Mouse (Mus musculus): Measurements from ENCODE around the gene Pmepa1. TPM values are rescaled to one million over a fixed set of nuclear protein-coding genes. Genes with fewer than 3 reads are reported as not detected.

The Pmepa1 gene
- polyA plus RNA-seq, 1 experiment from 2014 or later: 0.20 TPM

GRCm38 (mm10) chr2:173293042-173293441, 16.7 kb upstream of the Pmepa1 start:
- H3K9ac ChIP-seq: no peak overlapping the region
- H3K36me3 ChIP-seq: no peaks in the 10 kb centered on the region
- 52% methylated on average over 6 of the region's 6 CpGs for WGBS (ENCODE audit: insufficient replicate concordance)
- H3K27me3 ChIP-seq: no peaks in the 10 kb centered on the region
- no peak overlapping the region for H3K4me2 ChIP-seq
- ATAC-seq (ENCODE audit: low read depth) (no peak), DNase-seq (no peak)
- H3K4me1 ChIP-seq (replicated peaks): no peaks in the 10 kb centered on the region
- H3K4me3 ChIP-seq (replicated peaks): no peak overlapping the region
- H3K27ac ChIP-seq: no peak overlapping the region
- no peaks in the 10 kb centered on the region for H3K9me3 ChIP-seq (replicated peaks)

- H3K9me3 ChIP-seq (replicated peaks): no peaks in the 10 kb centered on the region
- 81% methylated on average over 2 of the region's 2 CpGs for WGBS (ENCODE audit: insufficient replicate concordance)
These were observed 16.2 kb upstream of the Pmepa1 start for GRCm38 (mm10) chr2:173292551-173292950.

GRCm38 (mm10) chr2:173290981-173291380, 14.6 kb upstream of the Pmepa1 start:
- Histone ChIP-seq H3K9me3 (replicated peaks) (no peaks in the 10 kb centered on the region), H3K4me2 (no peak overlapping the region), H3K27me3 (no peaks in the 10 kb centered on the region), H3K4me3 (replicated peaks) (no peak overlapping the region), H3K9ac (no peak overlapping the region), H3K36me3 (no peaks in the 10 kb centered on the region), H3K27ac (no peak overlapping the region), H3K4me1 (replicated peaks) (no peaks in the 10 kb centered on the region)
- ATAC-seq (ENCODE audit: low read depth) (no peak), DNase-seq (no peak)
- WGBS (ENCODE audit: insufficient replicate concordance): 78% methylated on average over 11 of the region's 11 CpGs

More at GRCm38 (mm10) chr2:173292551-173292950, 16.2 kb upstream of the Pmepa1 start:
- Histone ChIP-seq H3K4me1 (replicated peaks) (no peaks in the 10 kb centered on the region), H3K27me3 (no peaks in the 10 kb centered on the region), H3K4me3 (replicated peaks) (no peak overlapping the region), H3K27ac (no peak overlapping the region), H3K36me3 (no peaks in the 10 kb centered on the region), H3K9ac (no peak overlapping the region), H3K4me2 (no peak overlapping the region)
- no peak for DNase-seq
- ATAC-seq (ENCODE audit: low read depth): no peak

DNA sequence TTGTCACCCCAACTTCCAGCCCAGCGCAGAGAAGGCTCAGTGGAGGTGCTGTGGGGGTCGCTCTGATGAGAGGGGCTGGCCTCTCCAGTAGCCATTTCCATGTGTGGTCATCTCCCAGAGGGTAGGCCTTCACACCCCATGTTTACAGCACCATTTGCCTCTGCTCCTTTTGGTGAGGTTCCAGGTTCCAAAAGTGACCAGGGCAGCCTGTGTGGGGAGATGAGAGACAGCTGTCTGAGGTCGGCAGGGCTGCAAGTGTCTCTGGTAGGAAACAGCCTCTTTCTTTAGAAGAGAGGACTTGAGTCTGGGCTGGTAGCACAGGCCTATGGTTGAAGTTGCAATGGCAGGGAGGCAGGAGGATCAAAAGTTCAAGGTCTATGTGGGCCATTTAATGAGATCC, 13.6 kb upstream of the Pmepa1 start:
- no peaks in the 10 kb centered on the region for H3K27me3 ChIP-seq
- H3K36me3 ChIP-seq: no peaks in the 10 kb centered on the region
- WGBS (ENCODE audit: insufficient replicate concordance): 55% methylated on average over 3 of the region's 3 CpGs
- H3K4me3 ChIP-seq (replicated peaks): no peak overlapping the region
- ATAC-seq (ENCODE audit: low read depth) (no peak), DNase-seq (no peak)
- H3K9me3 ChIP-seq (replicated peaks): no peaks in the 10 kb centered on the region
- H3K9ac ChIP-seq: no peak overlapping the region
- H3K27ac ChIP-seq: no peak overlapping the region
- H3K4me2 ChIP-seq: no peak overlapping the region
- no peaks in the 10 kb centered on the region for H3K4me1 ChIP-seq (replicated peaks)

- Histone ChIP-seq H3K9ac (no peak overlapping the region), H3K4me2 (no peak overlapping the region), H3K27ac (no peak overlapping the region), H3K4me1 (replicated peaks) (no peaks in the 10 kb centered on the region), H3K36me3 (no peaks in the 10 kb centered on the region), H3K4me3 (replicated peaks) (no peak overlapping the region), H3K9me3 (replicated peaks) (no peaks in the 10 kb centered on the region), H3K27me3 (0 out of 2 replicates have a peak, but pooled peaks cover 3% of the 10 kb centered on the region)
- DNase-seq (no peak), ATAC-seq (ENCODE audit: low read depth) (no peak)
- WGBS (ENCODE audit: insufficient replicate concordance): 73% methylated on average over 12 of the region's 12 CpGs
These were observed 9.6 kb upstream of the Pmepa1 start for GRCm38 (mm10) chr2:173285816-173286538.

- H3K4me3 ChIP-seq (replicated peaks): no peak overlapping the region
- H3K9ac ChIP-seq: no peak overlapping the region
- ATAC-seq (ENCODE audit: low read depth): no peak
- WGBS (ENCODE audit: insufficient replicate concordance): 65% methylated on average over 6 of the region's 6 CpGs
- no peak for DNase-seq
- H3K27ac ChIP-seq: no peak overlapping the region
- H3K36me3 ChIP-seq: no peaks in the 10 kb centered on the region
- H3K9me3 ChIP-seq (replicated peaks): no peaks in the 10 kb centered on the region
- H3K4me1 ChIP-seq (replicated peaks): no peaks in the 10 kb centered on the region
- H3K4me2 ChIP-seq: no peak overlapping the region
- H3K27me3 ChIP-seq: 0 out of 2 replicates have a peak, but pooled peaks cover 3% of the 10 kb centered on the region
These were observed 8.4 kb upstream of the Pmepa1 start for GRCm38 (mm10) chr2:173284771-173285170.

DNA sequence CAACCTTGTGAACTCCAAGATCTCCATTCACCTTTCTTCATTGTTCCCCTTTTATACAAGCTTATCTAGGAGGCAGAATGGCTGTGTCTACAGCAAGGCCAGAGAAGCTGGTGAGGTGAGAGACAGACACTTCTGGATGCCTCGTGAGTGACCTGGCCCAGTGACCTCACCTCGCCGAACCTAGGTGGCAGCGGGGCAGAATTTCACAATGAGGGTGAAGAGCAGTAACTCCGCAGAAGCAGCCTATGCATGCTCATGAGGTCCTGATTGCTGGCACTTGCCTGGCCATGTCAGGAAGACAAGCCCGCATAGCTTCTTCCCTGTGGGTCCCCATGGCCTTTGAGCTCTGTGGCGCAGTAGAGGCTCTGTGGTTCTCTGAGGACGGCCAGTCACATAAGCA, 5.9 kb upstream of the Pmepa1 start:
- ATAC-seq (ENCODE audit: low read depth) (no peak), DNase-seq (no peak)
- Histone ChIP-seq H3K4me2 (no peak overlapping the region), H3K9me3 (replicated peaks) (no peaks in the 10 kb centered on the region), H3K4me1 (replicated peaks) (no peaks in the 10 kb centered on the region), H3K36me3 (no peaks in the 10 kb centered on the region), H3K4me3 (replicated peaks) (no peak overlapping the region), H3K27me3 (peaks cover 19% of the 10 kb centered on the region), H3K9ac (no peak overlapping the region), H3K27ac (no peak overlapping the region)
- WGBS (ENCODE audit: insufficient replicate concordance): 65% methylated on average over 8 of the region's 8 CpGs

DNA sequence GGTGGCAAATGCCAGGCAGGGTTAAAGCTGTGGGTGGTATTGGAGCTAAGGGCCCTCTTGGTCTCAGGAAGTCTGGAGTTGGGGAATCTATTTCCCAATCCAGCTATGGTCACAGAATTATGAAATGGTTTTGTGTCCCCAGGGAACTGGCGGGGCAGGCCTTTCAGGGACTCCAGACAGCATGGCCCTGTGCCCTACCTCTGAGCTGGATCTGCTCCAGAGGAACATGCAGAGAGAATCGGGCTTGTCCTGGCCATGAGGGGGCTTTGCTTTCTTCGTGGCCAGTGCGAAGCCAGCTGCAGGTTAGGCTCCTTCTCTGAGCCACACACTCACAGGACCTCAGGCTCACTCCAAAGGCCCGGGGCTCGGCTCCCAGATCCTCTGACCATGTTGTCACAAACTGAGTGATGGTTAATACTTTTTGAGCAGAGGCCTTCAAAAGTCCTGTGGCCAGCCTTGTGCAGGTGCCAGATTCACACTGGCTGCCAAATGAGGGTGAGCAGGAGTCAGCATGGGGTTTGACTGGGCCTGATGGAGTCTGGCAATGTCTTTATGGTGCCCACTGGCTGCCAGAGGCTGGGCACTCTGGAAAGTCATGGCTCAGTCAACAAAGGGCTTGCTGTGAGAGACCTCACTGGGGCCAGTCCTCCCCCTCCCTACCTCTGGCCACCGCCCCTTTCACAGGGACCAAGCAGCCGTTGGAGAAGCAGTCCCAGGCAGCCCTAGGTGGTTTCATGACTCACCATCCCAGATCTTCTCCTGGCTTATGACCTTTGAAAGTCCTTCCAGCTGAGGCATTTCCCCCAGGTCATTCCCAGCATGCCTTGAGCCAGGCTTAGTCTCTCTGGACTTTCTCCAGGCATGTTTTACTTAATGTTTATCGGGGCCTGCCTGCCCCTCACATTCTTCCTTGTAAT, 4.9 kb upstream of the Pmepa1 start:
- ATAC-seq (ENCODE audit: low read depth): no peak
- Histone ChIP-seq H3K27me3 (peaks cover 28% of the 10 kb centered on the region), H3K36me3 (no peaks in the 10 kb centered on the region), H3K27ac (no peak overlapping the region), H3K4me2 (no peak overlapping the region), H3K4me1 (replicated peaks) (no peaks in the 10 kb centered on the region), H3K9ac (no peak overlapping the region), H3K9me3 (replicated peaks) (no peaks in the 10 kb centered on the region), H3K4me3 (replicated peaks) (no peak overlapping the region)
- no peak for DNase-seq
- 60% methylated on average over 9 of the region's 9 CpGs for WGBS (ENCODE audit: insufficient replicate concordance)

DNA sequence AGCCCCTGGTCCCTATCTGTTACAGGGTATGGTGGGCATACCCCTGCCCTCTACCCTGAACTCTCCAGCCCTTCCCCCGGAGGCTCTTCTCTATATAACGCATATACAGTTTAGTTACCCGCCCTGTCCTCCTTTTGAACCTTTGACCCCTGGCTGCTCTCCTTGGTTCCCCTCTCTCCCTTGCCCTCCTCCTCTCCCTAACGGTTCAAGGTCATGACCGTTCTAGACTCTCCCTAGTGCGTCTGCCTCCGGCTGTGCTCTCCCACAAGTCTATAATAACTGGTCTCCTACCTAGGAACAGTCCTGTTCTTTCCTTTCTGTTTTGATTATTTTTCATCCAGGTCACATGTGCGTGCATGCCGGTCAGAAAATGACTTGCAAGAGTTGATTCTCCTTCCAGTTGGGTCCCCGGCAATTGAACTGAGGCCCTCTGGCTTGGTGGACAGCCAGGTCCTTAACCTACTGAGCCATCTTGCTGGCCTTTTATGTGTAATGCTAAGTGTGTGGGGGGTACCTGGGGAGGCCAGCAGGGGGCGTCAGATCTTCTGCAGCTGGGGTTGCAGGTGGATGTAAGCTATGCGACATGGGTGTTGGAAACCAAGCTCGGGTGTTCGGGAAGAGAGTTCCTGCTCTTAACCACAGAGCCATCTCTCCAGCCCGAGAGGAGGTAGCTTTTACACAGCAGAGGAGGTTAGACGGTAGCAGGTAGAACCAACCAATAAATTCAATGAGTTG, 2.7 kb upstream of the Pmepa1 start:
- no peak overlapping the region for H3K9ac ChIP-seq
- H3K4me3 ChIP-seq (replicated peaks): no peak overlapping the region
- no peaks in the 10 kb centered on the region for H3K36me3 ChIP-seq
- no peak for ATAC-seq (ENCODE audit: low read depth)
- H3K27me3 ChIP-seq: peaks cover 51% of the 10 kb centered on the region
- 59% methylated on average over 16 of the region's 16 CpGs for WGBS (ENCODE audit: insufficient replicate concordance)
- no peaks in the 10 kb centered on the region for H3K9me3 ChIP-seq (replicated peaks)
- H3K27ac ChIP-seq: no peak overlapping the region
- H3K4me1 ChIP-seq (replicated peaks): no peaks in the 10 kb centered on the region
- no peak overlapping the region for H3K4me2 ChIP-seq
- DNase-seq: no peak

DNA sequence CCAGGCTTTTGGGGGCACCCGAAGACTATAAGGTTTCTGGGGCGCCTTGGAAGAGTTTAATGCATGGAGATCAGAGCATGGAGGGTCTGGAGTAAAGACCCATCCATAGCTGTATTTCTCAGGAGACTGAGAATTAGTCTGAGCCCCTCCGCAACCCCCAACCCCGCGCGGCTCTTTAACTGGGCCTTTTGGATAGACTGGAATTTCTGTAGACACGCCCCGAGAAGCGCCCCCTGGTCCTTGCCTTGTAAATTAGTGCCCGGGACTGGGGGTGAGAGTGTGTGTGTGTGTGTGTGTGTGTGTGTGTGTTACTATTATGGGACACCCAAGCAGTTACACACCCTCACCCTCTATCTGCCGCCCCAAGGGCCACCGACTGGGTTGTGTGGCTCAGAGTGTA, 526 bp upstream of the Pmepa1 start:
- Histone ChIP-seq H3K9me3 (replicated peaks) (no peaks in the 10 kb centered on the region), H3K9ac (peak overlapping the region; percentile 39; the same call in 1 of the 2 replicates), H3K4me2 (peak overlapping the region; percentile 70), H3K27ac (no peak overlapping the region), H3K4me1 (replicated peaks) (no peaks in the 10 kb centered on the region), H3K4me3 (replicated peaks) (peak overlapping the region; percentile 58), H3K27me3 (peaks cover 70% of the 10 kb centered on the region), H3K36me3 (no peaks in the 10 kb centered on the region)
- ATAC-seq (ENCODE audit: low read depth) (no peak), DNase-seq (no peak)
- 17% methylated on average over 12 of the region's 12 CpGs for WGBS (ENCODE audit: insufficient replicate concordance)

Measured in liver, embryonic 13.5 days (tissue).